Mouse (Mus musculus) hindbrain, embryonic 13.5 days (tissue): Measurements from ENCODE around the gene Ube2f. TPM values are rescaled to one million over a fixed set of nuclear protein-coding genes. Genes with fewer than 3 reads are reported as not detected.

ENCODE experiments used
- ATAC-seq: fragments of 200-750 bp; cut with Nextera tagmentation; 2 replicates; pipeline ENCODE4 v1.8.0; 2017; ENCODE audit warnings: moderate TSS enrichment; ENCODE audit not compliant: low FRiP score
- H3K27ac ChIP-seq: fragments of 300-500 bp; sonication (generic); 2 replicates; pipeline ENCODE4 v1.5.1; 2015; ENCODE audit warnings: inconsistent platforms, mild to moderate bottlenecking, moderate library complexity
- H3K27me3 ChIP-seq: fragments of 300-500 bp; sonication (generic); 2 replicates; pipeline ENCODE4 v1.6.1; 2015; ENCODE audit warnings: mild to moderate bottlenecking, inconsistent platforms
- H3K36me3 ChIP-seq: fragments of 300-500 bp; sonication (generic); 2 replicates; pipeline ENCODE4 v1.6.1; 2015; ENCODE audit warnings: mild to moderate bottlenecking, inconsistent platforms
- H3K4me1 ChIP-seq: fragments of 300-500 bp; sonication (generic); replicated peaks from 2 replicates; pipeline ENCODE4 v1.6.1; 2015; ENCODE audit warnings: inconsistent platforms
- H3K4me2 ChIP-seq: fragments of 300-500 bp; sonication (generic); 2 replicates; pipeline ENCODE4 v1.6.1; 2015; ENCODE audit warnings: inconsistent platforms, mild to moderate bottlenecking, moderate library complexity
- H3K4me3 ChIP-seq: fragments of 300-500 bp; sonication (generic); 2 replicates; pipeline ENCODE4 v1.5.1; 2015; ENCODE audit warnings: mild to moderate bottlenecking, inconsistent platforms
- H3K9ac ChIP-seq: fragments of 300-500 bp; sonication (generic); 2 replicates; pipeline ENCODE4 v1.6.1; 2015; ENCODE audit warnings: mild to moderate bottlenecking, inconsistent platforms
- H3K9me3 ChIP-seq: fragments of 300-500 bp; sonication (generic); 2 replicates; pipeline ENCODE4 v1.6.1; 2016; ENCODE audit warnings: inconsistent platforms
- WGBS: fragments of 180-500 bp; shearing (Covaris S2); methylation state at CpG from one replicate; pipeline ENCODE4 v1.1.7; 2015; 5-methylcytosine and 5-hydroxymethylcytosine counted together
- polyA plus RNA-seq: library from polyadenylated mRNA; unstranded; fragments of >200 nt; fragmentation: Nextera tagmentation; extraction: Ambion mirVana; gene quantifications from 2 replicates; pipeline ENCODE4 v1.2.1, GENCODE M21; 2015

Gene Ube2f
- polyA plus RNA-seq, 1 experiment from 2014 or later, result 68.2 TPM

GRCm38 (mm10) chr1:91304621-91305020 lies 54.5 kb downstream of the Ube2f start:
- no peak overlapping the region for H3K27ac ChIP-seq
- no peak overlapping the region for H3K4me3 ChIP-seq
- no peak overlapping the region for H3K4me2 ChIP-seq
- no peaks in the 10 kb centered on the region for H3K4me1 ChIP-seq
- no peaks in the 10 kb centered on the region for H3K9me3 ChIP-seq
- ATAC-seq, result no peak
- no peaks in the 10 kb centered on the region for H3K27me3 ChIP-seq
- H3K36me3 ChIP-seq, result peaks cover 55% of the 10 kb centered on the region
- WGBS, result 96% methylated on average over 4 of the region's 4 CpGs
- no peak overlapping the region for H3K9ac ChIP-seq

- Histone ChIP-seq H3K4me2 (no peak overlapping the region), H3K9ac (no peak overlapping the region), H3K9me3 (no peaks in the 10 kb centered on the region), H3K4me1 (0 out of 2 replicates have a peak, but pooled peaks cover 3% of the 10 kb centered on the region), H3K36me3 (peaks cover 68% of the 10 kb centered on the region), H3K27me3 (no peaks in the 10 kb centered on the region), H3K27ac (no peak overlapping the region), H3K4me3 (no peak overlapping the region)
- 94% methylated on average over 13 of the region's 13 CpGs for WGBS
- no peak for ATAC-seq
These were observed 59.4 kb downstream of the Ube2f start for GRCm38 (mm10) chr1:91309366-91310085.

GRCm38 (mm10) chr1:91312273-91312672 lies 62.2 kb downstream of the Ube2f start:
- Histone ChIP-seq H3K4me1 (0 out of 2 replicates have a peak, but pooled peaks cover 3% of the 10 kb centered on the region), H3K9ac (no peak overlapping the region), H3K4me3 (no peak overlapping the region), H3K4me2 (no peak overlapping the region), H3K36me3 (peaks cover 46% of the 10 kb centered on the region), H3K27me3 (no peaks in the 10 kb centered on the region), H3K9me3 (no peaks in the 10 kb centered on the region), H3K27ac (no peak overlapping the region)
- no peak for ATAC-seq
- 92% methylated on average over 4 of the region's 4 CpGs for WGBS

- Histone ChIP-seq H3K27ac (no peak overlapping the region), H3K9me3 (no peaks in the 10 kb centered on the region), H3K4me2 (no peak overlapping the region), H3K36me3 (peaks cover 40% of the 10 kb centered on the region), H3K27me3 (no peaks in the 10 kb centered on the region), H3K9ac (no peak overlapping the region), H3K4me1 (0 out of 2 replicates have a peak, but pooled peaks cover 3% of the 10 kb centered on the region), H3K4me3 (no peak overlapping the region)
- no peak for ATAC-seq
- 40% methylated on average over 5 of the region's 5 CpGs for WGBS
These were observed 63.1 kb downstream of the Ube2f start for GRCm38 (mm10) chr1:91313251-91313650.

GRCm38 (mm10) chr1:91317656-91318055 lies 67.6 kb downstream of the Ube2f start:
- no peaks in the 10 kb centered on the region for H3K9me3 ChIP-seq
- WGBS, result 84% methylated on average over 6 of the region's 6 CpGs
- H3K27me3 ChIP-seq, result no peaks in the 10 kb centered on the region
- H3K4me2 ChIP-seq, result no peak overlapping the region
- H3K36me3 ChIP-seq, result peaks cover 3% of the 10 kb centered on the region
- H3K9ac ChIP-seq, result no peak overlapping the region
- no peak for ATAC-seq
- no peak overlapping the region for H3K4me3 ChIP-seq
- 0 out of 2 replicates have a peak, but pooled peaks cover 3% of the 10 kb centered on the region for H3K4me1 ChIP-seq
- no peak overlapping the region for H3K27ac ChIP-seq

GRCm38 (mm10) chr1:91321760-91322438 lies 71.8 kb downstream of the Ube2f start, which contains the start of gene Espnl:
TSS of gene Espnl (plus strand) at chr1:91322075.
- H3K36me3 ChIP-seq, result peaks cover 2% of the 10 kb centered on the region; the same call in 1 of the 2 replicates
- ATAC-seq, result no peak
- WGBS, result 85% methylated on average over 19 of the region's 19 CpGs
- H3K9me3 ChIP-seq, result no peaks in the 10 kb centered on the region
- H3K27me3 ChIP-seq, result 0 out of 2 replicates have a peak, but pooled peaks cover 4% of the 10 kb centered on the region
- no peak within 1 kb of the TSS for H3K4me3 ChIP-seq
- no peak within 1 kb of the TSS for H3K27ac ChIP-seq
- H3K4me2 ChIP-seq, result no peak within 1 kb of the TSS
- no peak within 1 kb of the TSS for H3K9ac ChIP-seq
- no peaks in the 10 kb centered on the region for H3K4me1 ChIP-seq

- no peaks in the 10 kb centered on the region for H3K36me3 ChIP-seq
- 84% methylated on average over 2 of the region's 2 CpGs for WGBS
- no peak for ATAC-seq
- no peak overlapping the region for H3K4me3 ChIP-seq
- H3K27me3 ChIP-seq, result 0 out of 2 replicates have a peak, but pooled peaks cover 4% of the 10 kb centered on the region
- no peak overlapping the region for H3K4me2 ChIP-seq
- no peaks in the 10 kb centered on the region for H3K9me3 ChIP-seq
- no peak overlapping the region for H3K9ac ChIP-seq
- no peak overlapping the region for H3K27ac ChIP-seq
- no peaks in the 10 kb centered on the region for H3K4me1 ChIP-seq
These were observed 74.5 kb downstream of the Ube2f start for GRCm38 (mm10) chr1:91324646-91325045.

GRCm38 (mm10) chr1:91325488-91326042 lies 75.5 kb downstream of the Ube2f start:
- H3K27me3 ChIP-seq, result 0 out of 2 replicates have a peak, but pooled peaks cover 4% of the 10 kb centered on the region
- H3K4me2 ChIP-seq, result no peak overlapping the region
- no peaks in the 10 kb centered on the region for H3K4me1 ChIP-seq
- WGBS, result 74% methylated on average over 4 of the region's 4 CpGs
- H3K27ac ChIP-seq, result no peak overlapping the region
- H3K9ac ChIP-seq, result no peak overlapping the region
- ATAC-seq, result no peak
- no peaks in the 10 kb centered on the region for H3K9me3 ChIP-seq
- H3K36me3 ChIP-seq, result no peaks in the 10 kb centered on the region
- H3K4me3 ChIP-seq, result no peak overlapping the region

- Histone ChIP-seq H3K4me3 (no peak overlapping the region), H3K4me2 (no peak overlapping the region)
- ATAC-seq, result no peak
These were observed 82.0 kb downstream of the Ube2f start for GRCm38 (mm10) chr1:91332102-91332501.

GRCm38 (mm10) chr1:91333582-91333981 lies 83.5 kb downstream of the Ube2f start:
- Histone ChIP-seq H3K4me2 (no peak overlapping the region), H3K9me3 (no peaks in the 10 kb centered on the region), H3K27ac (no peak overlapping the region), H3K9ac (no peak overlapping the region), H3K36me3 (no peaks in the 10 kb centered on the region), H3K27me3 (no peaks in the 10 kb centered on the region), H3K4me3 (no peak overlapping the region), H3K4me1 (no peaks in the 10 kb centered on the region)
- ATAC-seq, result no peak

More at GRCm38 (mm10) chr1:91332102-91332501, 82.0 kb downstream of the Ube2f start:
- peak overlapping the region; percentile 40; the same call in 1 of the 2 replicates for H3K27ac ChIP-seq
- 60% methylated on average over 4 of the region's 4 CpGs for WGBS
- no peaks in the 10 kb centered on the region for H3K4me1 ChIP-seq
- H3K9ac ChIP-seq, result no peak overlapping the region
- H3K36me3 ChIP-seq, result no peaks in the 10 kb centered on the region
- H3K9me3 ChIP-seq, result no peaks in the 10 kb centered on the region
- no peaks in the 10 kb centered on the region for H3K27me3 ChIP-seq

GRCm38 (mm10) chr1:91337355-91337754 lies 87.3 kb downstream of the Ube2f start:
- no peaks in the 10 kb centered on the region for H3K36me3 ChIP-seq
- no peak for ATAC-seq
- H3K27me3 ChIP-seq, result peaks cover 4% of the 10 kb centered on the region
- no peak overlapping the region for H3K27ac ChIP-seq
- no peaks in the 10 kb centered on the region for H3K4me1 ChIP-seq
- 90% methylated on average over 7 of the region's 7 CpGs for whole genome bisulfite sequencing
- no peak overlapping the region for H3K9ac ChIP-seq
- no peak overlapping the region for H3K4me3 ChIP-seq
- no peaks in the 10 kb centered on the region for H3K9me3 ChIP-seq
- H3K4me2 ChIP-seq, result no peak overlapping the region
